Mouse (Mus musculus) CH12.LX (cell line): Measurements from ENCODE around the gene Mfsd2b. TPM values are rescaled to one million over a fixed set of nuclear protein-coding genes. Genes with fewer than 3 reads are reported as not detected.

Source experiments
- DNase-seq: peaks from one replicate; pipeline ENCODE4 v3.0.0-alpha.2; 2013; ENCODE audit errors: extremely low read depth
- H3K27ac ChIP-seq: 2 replicates; pipeline ENCODE4 v1.5.1; 2012; ENCODE audit warnings: low read depth, mild to moderate bottlenecking, control low read depth, moderate library complexity; ENCODE audit not compliant: insufficient read depth
- H3K27me3 ChIP-seq: replicated peaks from 2 replicates; pipeline ENCODE3; 2012; ENCODE audit warnings: inconsistent platforms
- H3K36me3 ChIP-seq, 2 experiments: replicated peaks in 1 of 2; 2 replicates each; pipeline versions ENCODE3 to v1.6.1; 2012; ENCODE audit warnings: inconsistent platforms in 1 of 2, low read length in 1 of 2, mild to moderate bottlenecking in 1 of 2, mixed read lengths in 1 of 2, moderate library complexity in 1 of 2; ENCODE audit not compliant: control insufficient read depth in 1 of 2, insufficient read depth in 1 of 2
- H3K4me1 ChIP-seq, 2 experiments: 2 replicates each; pipeline ENCODE4 v1.6.1; 2012; ENCODE audit warnings: inconsistent platforms in 1 of 2, moderate library complexity in 1 of 2; ENCODE audit not compliant: insufficient read depth in 2 of 2, control insufficient read depth in 1 of 2
- H3K4me2 ChIP-seq: 2 replicates; pipeline ENCODE4 v1.6.1; 2012; ENCODE audit warnings: low read depth, mild to moderate bottlenecking, control low read depth; ENCODE audit not compliant: poor library complexity, insufficient read depth, severe bottlenecking
- H3K4me3 ChIP-seq, 3 experiments: fragments of 150-350 bp in 1 of 3; sonication (generic) in 1 of 3; replicated peaks in 1 of 3; 2 replicates each; pipeline versions ENCODE3 to v1.5.1; 2011 to 2012; ENCODE audit warnings: low read depth in 2 of 3, low read length in 2 of 3, mild to moderate bottlenecking in 2 of 3, moderate library complexity in 2 of 3, control low read depth in 1 of 3, improper control_type of control experiment in 1 of 3, inconsistent platforms in 1 of 3, mixed read lengths in 1 of 3; ENCODE audit not compliant: poor library complexity in 1 of 3
- H3K79me2 ChIP-seq: replicated peaks from 2 replicates; pipeline ENCODE4 v1.6.1; 2012; ENCODE audit warnings: mild to moderate bottlenecking, moderate library complexity; ENCODE audit not compliant: control insufficient read depth, poor library complexity, insufficient read depth, severe bottlenecking; ENCODE audit errors: extremely low read depth
- H3K9ac ChIP-seq: 2 replicates; pipeline ENCODE4 v1.6.1; 2012; ENCODE audit warnings: low read depth, mild to moderate bottlenecking, control low read depth, moderate library complexity; ENCODE audit not compliant: insufficient read depth
- H3K9me3 ChIP-seq: replicated peaks from 2 replicates; pipeline ENCODE3; 2012; ENCODE audit warnings: low read length, inconsistent platforms, mixed read lengths
- BHLHE40 ChIP-seq: IDR thresholded peaks from 2 replicates; pipeline ENCODE4 v1.6.1; 2011; ENCODE audit warnings: mild to moderate bottlenecking, low read depth, low read length, improper control_type of control experiment
- CHD1 ChIP-seq: IDR thresholded peaks from 2 replicates; pipeline ENCODE4 v1.6.1; 2012; ENCODE audit warnings: low read depth, low read length, improper control_type of control experiment, inconsistent platforms
- CHD2 ChIP-seq: IDR thresholded peaks from 2 replicates; pipeline ENCODE4 v1.6.1; 2011; ENCODE audit warnings: low read length, improper control_type of control experiment
- CTCF ChIP-seq, 2 experiments: IDR thresholded peaks in 1 of 2; conservative IDR thresholded peaks in 1 of 2; 2 replicates each; pipeline ENCODE4 v1.5.1; 2011 to 2012; ENCODE audit warnings: low read depth in 2 of 2, low read length in 2 of 2, improper control_type of control experiment in 1 of 2, inconsistent platforms in 1 of 2, mild to moderate bottlenecking in 1 of 2, moderate library complexity in 1 of 2
- E2F4 ChIP-seq: IDR thresholded peaks from 2 replicates; pipeline ENCODE4 v1.6.1; 2011; ENCODE audit warnings: low read depth, low read length, improper control_type of control experiment; ENCODE audit not compliant: insufficient replicate concordance
- ELF1 ChIP-seq: IDR thresholded peaks from 2 replicates; pipeline ENCODE4 v1.6.1; 2014; ENCODE audit warnings: low read depth, mild to moderate bottlenecking, inconsistent platforms, low read length, improper control_type of control experiment
- EP300 ChIP-seq: IDR thresholded peaks from 2 replicates; pipeline ENCODE4 v1.6.1; 2011; ENCODE audit warnings: low read length, improper control_type of control experiment
- ETS1 ChIP-seq: conservative IDR thresholded peaks from 2 replicates; pipeline ENCODE4 v1.6.1; 2012; ENCODE audit warnings: low read depth, mild to moderate bottlenecking, inconsistent platforms, low read length, improper control_type of control experiment, moderate library complexity
- GABPA ChIP-seq: IDR thresholded peaks from 2 replicates; pipeline ENCODE4 v1.6.1; 2012; ENCODE audit warnings: low read depth, low read length, improper control_type of control experiment, inconsistent platforms; ENCODE audit not compliant: insufficient replicate concordance
- HCFC1 ChIP-seq: IDR thresholded peaks from 2 replicates; pipeline ENCODE4 v1.6.1; 2012; ENCODE audit warnings: low read depth, mild to moderate bottlenecking, inconsistent platforms, low read length, improper control_type of control experiment
- IRF4 ChIP-seq: IDR thresholded peaks from 2 replicates; pipeline ENCODE4 v1.6.1; 2014; ENCODE audit warnings: low read depth, mild to moderate bottlenecking, inconsistent platforms, low read length, improper control_type of control experiment
- JUN ChIP-seq: IDR thresholded peaks from 2 replicates; pipeline ENCODE4 v1.6.1; 2011; ENCODE audit warnings: low read depth, mild to moderate bottlenecking, low read length, improper control_type of control experiment, moderate library complexity; ENCODE audit not compliant: insufficient read depth
- JUND ChIP-seq: conservative IDR thresholded peaks from 2 replicates; pipeline ENCODE4 v1.6.1; 2011; ENCODE audit warnings: low read depth, low read length, improper control_type of control experiment
- KAT2A ChIP-seq: IDR thresholded peaks from 2 replicates; pipeline ENCODE4 v1.6.1; 2012; ENCODE audit warnings: low read length, improper control_type of control experiment, inconsistent platforms; ENCODE audit not compliant: insufficient replicate concordance
- MAFK ChIP-seq: IDR thresholded peaks from 2 replicates; pipeline ENCODE4 v1.6.1; 2011; ENCODE audit warnings: low read length, improper control_type of control experiment; ENCODE audit not compliant: insufficient replicate concordance
- MAX ChIP-seq: IDR thresholded peaks from 2 replicates; pipeline ENCODE4 v1.6.1; 2011; ENCODE audit warnings: low read length, improper control_type of control experiment
- MAZ ChIP-seq: IDR thresholded peaks from 2 replicates; pipeline ENCODE4 v1.6.1; 2012; ENCODE audit warnings: low read depth, mild to moderate bottlenecking, inconsistent platforms, low read length, improper control_type of control experiment, moderate library complexity
- MEF2A ChIP-seq: IDR thresholded peaks from 2 replicates; pipeline ENCODE4 v1.6.1; 2014; ENCODE audit warnings: low read depth, mild to moderate bottlenecking, inconsistent platforms, low read length, improper control_type of control experiment, borderline replicate concordance
- MXI1 ChIP-seq: IDR thresholded peaks from 2 replicates; pipeline ENCODE4 v1.6.1; 2011; ENCODE audit warnings: mild to moderate bottlenecking, low read depth, low read length, improper control_type of control experiment
- MYC ChIP-seq: IDR thresholded peaks from 2 replicates; pipeline ENCODE4 v1.6.1; 2011; ENCODE audit warnings: low read depth, mild to moderate bottlenecking, improper control_type of control experiment, low read length
- NELFE ChIP-seq: IDR thresholded peaks from 2 replicates; pipeline ENCODE4 v1.6.1; 2011; ENCODE audit warnings: low read depth, low read length, improper control_type of control experiment
- NRF1 ChIP-seq: IDR thresholded peaks from 2 replicates; pipeline ENCODE4 v1.6.1; 2014; ENCODE audit warnings: low read depth, mild to moderate bottlenecking, inconsistent platforms, low read length, improper control_type of control experiment, moderate library complexity
- PAX5 ChIP-seq: IDR thresholded peaks from 2 replicates; pipeline ENCODE4 v1.6.1; 2012; ENCODE audit warnings: low read length, inconsistent platforms, mixed read lengths
- POLR2A ChIP-seq: IDR thresholded peaks from 2 replicates; pipeline ENCODE4 v1.6.1; 2011; ENCODE audit warnings: low read depth, mild to moderate bottlenecking, improper control_type of control experiment, low read length
- POLR2AphosphoS2 ChIP-seq: IDR thresholded peaks from 2 replicates; pipeline ENCODE4 v1.6.1; 2011; ENCODE audit warnings: low read depth, low read length, improper control_type of control experiment
- RAD21 ChIP-seq: IDR thresholded peaks from 2 replicates; pipeline ENCODE4 v1.6.1; 2011; ENCODE audit warnings: low read depth, mild to moderate bottlenecking, low read length, improper control_type of control experiment, moderate library complexity
- RCOR1 ChIP-seq: conservative IDR thresholded peaks from 2 replicates; pipeline ENCODE4 v1.6.1; 2012; ENCODE audit warnings: low read depth, mild to moderate bottlenecking, inconsistent platforms, low read length, improper control_type of control experiment
- SIN3A ChIP-seq: IDR thresholded peaks from 2 replicates; pipeline ENCODE4 v1.6.1; 2012; ENCODE audit warnings: low read length, improper control_type of control experiment, inconsistent platforms
- SMC3 ChIP-seq: IDR thresholded peaks from 2 replicates; pipeline ENCODE4 v1.6.1; 2011; ENCODE audit warnings: low read depth, low read length, improper control_type of control experiment
- TBP ChIP-seq: conservative IDR thresholded peaks from 2 replicates; pipeline ENCODE4 v1.6.1; 2011; ENCODE audit warnings: low read depth, low read length, improper control_type of control experiment
- TCF12 ChIP-seq: IDR thresholded peaks from 2 replicates; pipeline ENCODE4 v1.6.1; 2014; ENCODE audit warnings: low read depth, mild to moderate bottlenecking, inconsistent platforms, low read length, improper control_type of control experiment
- UBTF ChIP-seq: IDR thresholded peaks from 2 replicates; pipeline ENCODE4 v1.6.1; 2012; ENCODE audit warnings: low read depth, mild to moderate bottlenecking, inconsistent platforms, low read length, improper control_type of control experiment, moderate library complexity
- USF1 ChIP-seq: IDR thresholded peaks from 2 replicates; pipeline ENCODE4 v1.6.1; 2014; ENCODE audit warnings: low read depth, mild to moderate bottlenecking, inconsistent platforms, low read length, improper control_type of control experiment
- USF2 ChIP-seq: conservative IDR thresholded peaks from 2 replicates; pipeline ENCODE4 v1.6.1; 2011; ENCODE audit warnings: low read depth, low read length, improper control_type of control experiment
- ZC3H11A ChIP-seq: IDR thresholded peaks from 2 replicates; pipeline ENCODE4 v1.6.1; 2012; ENCODE audit warnings: low read depth, mild to moderate bottlenecking, inconsistent platforms, low read length, improper control_type of control experiment
- ZKSCAN1 ChIP-seq: IDR thresholded peaks from 2 replicates; pipeline ENCODE4 v1.6.1; 2012; ENCODE audit warnings: low read depth, inconsistent platforms, low read length, improper control_type of control experiment, borderline replicate concordance
- ZMIZ1 ChIP-seq: IDR thresholded peaks from 2 replicates; pipeline ENCODE4 v1.6.1; 2012; ENCODE audit warnings: low read depth, mild to moderate bottlenecking, inconsistent platforms, low read length, improper control_type of control experiment
- ZNF384 ChIP-seq: IDR thresholded peaks from 2 replicates; pipeline ENCODE4 v1.6.1; 2012; ENCODE audit warnings: low read depth, low read length, improper control_type of control experiment, inconsistent platforms
- dilution Hi-C: fragments of 300-500 bp; cut with MboI; formaldehyde crosslinking; loops from 2 replicates; pipeline ENCODE4 v1.14.3; 2020; ENCODE audit warnings: low sequenced_read_pairs; ENCODE audit not compliant: extremely low pct_unique_long_range_greater_than_20kb, extremely low pct_ligation_motif_present
- in situ Hi-C: fragments of 300-500 bp; cut with MboI; formaldehyde crosslinking; loops from 3 replicates; pipeline ENCODE4 v1.14.3; 2019; ENCODE audit warnings: low sequenced_read_pairs, low pct_ligation_motif_present, low pct_unique_long_range_greater_than_20kb, mixed read lengths
- polyA plus RNA-seq: library from polyadenylated mRNA; unstranded; fragments of >175 nt; gene quantifications from 2 replicates; pipeline ENCODE4 v1.2.1, GENCODE M21; 2012; ENCODE audit warnings: low read depth; ENCODE audit not compliant: insufficient read length
- total RNA-seq, 2 experiments: library from RNA; depleted of rRNA; stranded (reverse); fragments of 300-350 nt in 1 of 2; fragments of >200 nt in 1 of 2; gene quantifications; 2 replicates each; pipeline ENCODE4 v1.2.3; 2012 to 2014

Gene Mfsd2b
- total and polyA plus RNA-seq, 3 experiments: 0.05 to 0.49 (median 0.21) TPM

- peaks cover 33% of the 10 kb centered on the region for H3K79me2 ChIP-seq
- H3K4me2 ChIP-seq: peak within 1 kb of the TSS; percentile 82
- peak; percentile 92 for DNase-seq
- peaks cover 23% of the 10 kb centered on the region for H3K27me3 ChIP-seq
- peak within 1 kb of the TSS; percentile 59 for H3K9ac ChIP-seq
- H3K27ac ChIP-seq: no peak within 1 kb of the TSS; the same call in 1 of the 2 replicates
- in situ Hi-C loops: loop anchor here (25.0 kb wide), 1 partner anchor 606 kb away; the partner anchor contains the start of genes Cenpo and Ptrhd1
- H3K9me3 ChIP-seq: no peaks in the 10 kb centered on the region
- H3K4me1 ChIP-seq: peaks cover 3 to 5% of the 10 kb centered on the region in 2 experiments; a peak in 2 of 4 replicates
- TF ChIP-seq IRF4 (peak; percentile 46), RCOR1 (no peak), ETS1 (0 out of 2 replicates have a peak, but pooled peaks have one; percentile 11), EP300 (no peak), MAFK (no peak), JUN (no peak), POLR2A (peak; percentile 68), MXI1 (no peak), JUND (no peak), ZKSCAN1 (no peak), CHD1 (no peak), GABPA (peak; percentile 27; the same call in 1 of the 2 replicates), E2F4 (peak; percentile 95), SMC3 (no peak), ZC3H11A (no peak), USF2 (no peak), TCF12 (peak; percentile 26; the same call in 1 of the 2 replicates), MAX (no peak), TBP (no peak), USF1 (peak; percentile 62), BHLHE40 (peak; percentile 23; the same call in 1 of the 2 replicates), CTCF (conservative IDR thresholded peaks at IDR 0.05 in 1 of 2, IDR thresholded peaks at IDR 0.05 in 1 of 2; ENCODE audit: low read depth in 2 of 2, low read length in 2 of 2) (no peak), KAT2A (peak; percentile 93; the same call in 1 of the 2 replicates), MYC (no peak), CHD2 (peak; percentile 83), ZMIZ1 (peak; percentile 37; the same call in 1 of the 2 replicates), NRF1 (no peak), SIN3A (no peak; the same call in 1 of the 2 replicates), HCFC1 (peak; percentile 94), NELFE (0 out of 2 replicates have a peak, but pooled peaks have one; percentile 10), ZNF384 (0 out of 2 replicates have a peak, but pooled peaks have one; percentile 16), PAX5 (no peak), UBTF (no peak), MEF2A (no peak), RAD21 (no peak), MAZ (no peak), ELF1 (peak; percentile 66), POLR2AphosphoS2 (no peak)
- H3K4me3 ChIP-seq: peak within 1 kb of the TSS; percentile 67 to 78 (median 77)
- H3K36me3 ChIP-seq: peaks cover 3 to 10% of the 10 kb centered on the region in 2 experiments
- dilution Hi-C loops: no loop called here
Observed at GRCm38 (mm10) chr12:4842890-4843597, 31.1 kb downstream of the Mfsd2b start, which contains the start of gene Wdcp. Wdcp (plus strand) TSS chr12:4843303.
